ENCODE assay signal across 25 mouse cellular contexts in the genomic region with DNA sequence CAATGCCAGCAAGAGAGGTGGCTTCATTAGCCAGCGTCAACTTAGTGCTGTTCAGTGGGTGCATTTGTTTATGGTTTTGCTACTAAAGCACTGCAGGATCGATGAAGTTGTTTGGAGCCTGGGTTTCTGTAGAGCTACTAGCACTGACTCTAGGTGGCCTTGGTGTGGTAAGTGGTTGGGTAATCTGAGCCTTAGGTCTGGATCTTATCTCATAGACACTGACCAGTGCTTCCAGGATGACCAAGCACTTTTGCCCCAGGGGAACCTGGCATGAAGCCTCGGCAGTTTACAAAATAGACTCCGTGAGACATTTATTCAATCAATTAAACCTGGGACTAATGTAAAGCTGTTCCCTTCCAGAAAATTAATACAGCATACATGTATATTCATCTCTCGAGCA.
"Had no signal": no experiment of that assay in that cellular context is flagged by ENCODE, and none has a peak within 500 bp of the region (broad histone marks: within the 10 kb centered on the region; RNA-seq: fewer than 3 reads in every experiment).

No protein-coding gene starts in this region.

- H3K36me3 ChIP-seq: heart, embryonic 10.5 days; heart, embryonic 12.5 days; hindbrain, embryonic 10.5 days; hindbrain, embryonic 12.5 days; intestine, embryonic 15.5 days; limb, embryonic 13.5 days; limb, embryonic 15.5 days had no signal

- H3K27ac ChIP-seq: gastrocnemius, adult 2 months; heart, embryonic 10.5 days; hindbrain, embryonic 10.5 days; hindbrain, embryonic 12.5 days; hindbrain, embryonic 14.5 days; intestine, embryonic 15.5 days; layer of hippocampus, adult 2 months; left cerebral cortex, adult 2 months; limb, embryonic 13.5 days; limb, embryonic 15.5 days; liver, embryonic 14.5 days had no signal

- ATAC-seq: hindbrain, embryonic 16.5 days; inflammation-experienced regulatory T-cells, adult 6 months; intestine, embryonic 15.5 days; intestine, postnatal 0 days had no signal

- H3K27me3 ChIP-seq: heart, embryonic 12.5 days; hindbrain, embryonic 12.5 days; intestine, embryonic 15.5 days; limb, embryonic 13.5 days; limb, embryonic 15.5 days had no signal

- H3K9ac ChIP-seq: heart, embryonic 12.5 days; hindbrain, embryonic 12.5 days; hindbrain, embryonic 14.5 days; intestine, embryonic 15.5 days; limb, embryonic 13.5 days; limb, embryonic 15.5 days; liver, embryonic 14.5 days had no signal

- H3K9me3 ChIP-seq: heart, embryonic 10.5 days; heart, embryonic 12.5 days; hindbrain, embryonic 10.5 days; hindbrain, embryonic 12.5 days; intestine, embryonic 15.5 days; limb, embryonic 13.5 days; limb, embryonic 15.5 days had no signal

- DNase-seq: gastrocnemius, adult 2 months; gastrocnemius, postnatal 10 days; gastrocnemius, postnatal 25 days; heart, postnatal 10 days; heart, postnatal 4 days; kidney, adult 18-20 months; kidney, adult 8-10 months; kidney, postnatal 10 days; kidney, postnatal 25 days; kidney, postnatal 4 days had no signal

- H3K4me1 ChIP-seq: heart, embryonic 10.5 days; heart, embryonic 12.5 days; hindbrain, embryonic 10.5 days; hindbrain, embryonic 12.5 days; intestine, embryonic 15.5 days; limb, embryonic 13.5 days; limb, embryonic 15.5 days had no signal

- H3K4me3 ChIP-seq: gastrocnemius, adult 2 months; heart, embryonic 10.5 days; heart, embryonic 12.5 days; hindbrain, embryonic 10.5 days; hindbrain, embryonic 12.5 days; intestine, embryonic 15.5 days; layer of hippocampus, adult 2 months; left cerebral cortex, adult 2 months; limb, embryonic 13.5 days; limb, embryonic 15.5 days had no signal

- H3K4me2 ChIP-seq: heart, embryonic 12.5 days; hindbrain, embryonic 12.5 days; hindbrain, embryonic 14.5 days; intestine, embryonic 15.5 days; limb, embryonic 13.5 days; limb, embryonic 15.5 days; liver, embryonic 11.5 days had no signal
